Mouse (Mus musculus) cerebellum, postnatal 4 days (tissue): Measurements from ENCODE around the gene Htra1.

ENCODE experiments used
- DNase-seq, 2 experiments: peaks; one replicate each; pipeline ENCODE4 v3.0.0; 2022; ENCODE audit warnings: low spot score in 2 of 2, mixed read lengths in 1 of 2

The Htra1 gene

GRCm38 (mm10) chr7:131007221-131007620 is 71.3 kb downstream of the Htra1 start:
- DNase-seq = no peak

GRCm38 (mm10) chr7:131009178-131009577 is 73.3 kb downstream of the Htra1 start:
- DNase-seq = no peak

GRCm38 (mm10) chr7:131011901-131012300 is 76.0 kb downstream of the Htra1 start:
- DNase-seq = no peak

GRCm38 (mm10) chr7:131019181-131019580 is 83.3 kb downstream of the Htra1 start:
- no peak for DNase-seq

GRCm38 (mm10) chr7:131024807-131025206 is 88.9 kb downstream of the Htra1 start:
- no peak for DNase-seq

GRCm38 (mm10) chr7:131027557-131027956 is 91.6 kb downstream of the Htra1 start:
- no peak for DNase-seq

- no peak for DNase-seq
Measured at GRCm38 (mm10) chr7:131031755-131032154, 95.8 kb downstream of the Htra1 start, which contains the start of gene Dmbt1. TSS of gene Dmbt1 (plus strand) at chr7:131032053.
